Mouse (Mus musculus) urinary bladder, postnatal 25 days (tissue): Measurements from ENCODE around the gene Dbx1.

ENCODE experiments used
- DNase-seq: peaks from one replicate; pipeline ENCODE4 v3.0.0; 2022; ENCODE audit warnings: low spot score

Gene Dbx1

DNA sequence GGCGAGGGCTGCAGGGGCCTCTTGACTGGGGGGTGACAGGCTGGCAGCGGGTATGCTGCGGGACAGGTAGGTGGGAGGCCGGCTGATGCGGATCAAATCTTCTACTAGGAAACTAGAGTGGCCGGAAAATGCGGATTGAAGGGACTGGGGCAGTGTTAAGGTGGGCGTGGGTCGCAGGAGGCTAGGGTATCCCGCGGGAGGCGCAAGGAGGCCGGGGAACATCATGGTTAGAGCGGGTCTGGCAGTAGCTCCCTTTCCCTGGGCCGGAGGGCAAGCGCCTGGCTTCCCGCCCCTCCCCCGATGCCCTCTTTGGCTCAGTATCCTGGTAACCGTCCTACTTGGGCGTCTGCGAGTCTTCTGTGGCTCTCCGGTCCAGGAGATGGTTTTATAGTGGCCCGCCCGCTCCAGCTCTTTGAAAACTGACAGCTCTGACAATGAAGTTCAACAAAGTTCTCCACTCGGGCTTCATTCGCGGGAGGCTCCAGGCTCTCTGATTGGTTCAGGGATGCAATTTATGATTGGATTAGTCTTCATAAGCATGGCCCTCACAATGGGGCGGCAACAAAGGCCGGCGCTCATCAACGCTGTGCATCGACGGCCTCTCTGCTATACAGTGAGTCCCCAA lies at the start of gene Dbx1:
Gene Dbx1, minus strand, starts transcription at position 359 of the 625 bp plus-strand sequence.
- DNase-seq, result no peak

DNA sequence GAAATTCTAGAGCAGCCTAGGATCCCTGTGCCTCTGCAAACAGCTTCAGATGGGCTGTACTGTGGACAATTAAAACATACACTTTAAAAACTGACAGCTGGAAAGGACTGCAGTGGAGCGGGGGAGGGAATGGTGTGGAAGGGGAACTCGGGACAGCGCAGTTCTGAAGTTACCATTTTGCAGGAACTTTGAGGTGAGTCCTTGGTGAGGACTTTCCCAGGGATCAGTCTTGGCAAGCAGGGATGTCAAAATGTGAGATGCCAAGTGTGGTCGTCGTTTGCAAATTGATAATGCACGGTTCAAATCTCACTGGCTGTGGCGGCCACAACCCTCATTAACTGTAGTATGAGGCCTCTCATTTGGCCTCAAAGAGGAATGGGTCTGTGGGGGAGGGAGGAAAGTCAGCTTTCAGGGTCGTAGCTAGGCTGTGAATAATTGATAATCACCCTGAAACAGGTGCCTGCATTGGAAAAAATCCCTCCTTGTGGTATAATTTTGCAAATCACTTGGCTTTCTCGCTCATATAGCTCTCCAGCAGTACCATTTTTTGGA lies 42.3 kb upstream of the Dbx1 start:
- no peak for DNase-seq

DNA sequence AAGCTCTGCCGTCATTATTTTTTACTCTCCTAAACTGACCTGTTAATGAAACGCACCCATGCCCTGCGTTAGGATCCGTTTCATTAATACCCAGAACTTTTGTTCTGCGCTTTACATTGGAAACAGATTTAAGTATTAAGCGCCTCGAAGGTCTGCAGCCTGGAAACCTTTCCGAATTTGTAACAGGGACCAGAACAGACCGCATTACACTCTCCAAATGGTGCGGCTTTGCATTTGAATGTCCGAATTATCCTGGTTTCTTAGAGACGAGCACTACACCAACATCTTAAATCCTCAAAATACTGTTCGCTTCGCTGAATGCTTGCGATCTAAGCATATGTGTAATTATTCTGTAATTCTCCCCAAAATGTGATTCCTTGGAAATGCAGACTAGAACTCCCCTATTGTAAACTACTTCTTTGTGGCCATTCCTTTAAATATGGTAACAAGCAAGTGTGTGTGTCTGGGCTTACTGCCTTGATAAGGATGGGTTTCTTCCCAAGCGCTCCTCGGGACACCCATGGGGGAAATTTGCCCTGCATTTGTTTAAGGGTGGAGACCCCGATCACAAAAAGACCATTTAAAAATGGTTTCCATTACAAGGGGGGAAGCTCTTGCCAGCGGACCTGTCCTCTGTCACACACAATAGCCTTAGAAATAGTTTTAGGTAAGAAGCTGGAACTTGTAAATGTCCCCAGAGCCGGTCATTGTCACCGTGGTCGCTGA lies 41.6 kb upstream of the Dbx1 start:
- DNase-seq, result no peak

DNA sequence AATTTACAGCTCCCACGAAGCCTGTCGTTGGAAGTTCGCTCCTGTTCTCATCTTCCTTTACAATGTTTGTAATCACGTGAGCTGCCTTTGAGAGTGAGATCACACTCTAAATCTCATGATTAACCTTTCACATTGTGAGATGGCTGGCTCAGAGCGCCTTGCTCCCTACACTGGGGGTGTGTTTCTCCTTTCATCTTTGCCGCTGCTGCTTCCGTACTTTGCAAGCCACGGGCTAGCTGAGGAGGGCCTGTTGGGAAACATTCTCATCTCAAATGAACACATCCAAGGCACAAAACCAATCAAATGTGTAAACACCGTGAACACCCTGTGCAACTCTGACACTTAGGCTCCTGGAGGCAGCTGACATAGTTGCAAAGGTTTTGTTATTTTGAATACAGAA lies 40.5 kb upstream of the Dbx1 start:
- no peak for DNase-seq

DNA sequence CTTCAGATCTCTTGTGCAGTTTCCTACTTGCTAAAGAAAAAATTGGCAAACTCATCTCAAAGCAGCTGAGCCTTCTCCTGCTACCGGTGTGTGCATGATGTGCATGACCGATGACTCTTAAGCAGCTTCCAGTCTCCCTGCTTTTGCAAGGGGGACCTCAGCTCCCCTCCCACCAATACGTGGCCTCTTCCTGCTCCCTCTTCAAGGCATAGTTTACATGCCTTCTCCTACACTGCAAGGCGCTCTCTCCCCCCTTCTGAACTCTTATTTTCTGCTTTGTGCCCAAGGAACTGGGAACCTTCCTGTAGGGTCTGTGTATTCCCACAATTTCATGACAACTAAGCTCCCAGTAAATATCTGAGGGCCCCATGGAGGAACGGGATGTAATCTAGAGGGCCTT lies 40.0 kb upstream of the Dbx1 start:
- DNase-seq, result no peak

DNA sequence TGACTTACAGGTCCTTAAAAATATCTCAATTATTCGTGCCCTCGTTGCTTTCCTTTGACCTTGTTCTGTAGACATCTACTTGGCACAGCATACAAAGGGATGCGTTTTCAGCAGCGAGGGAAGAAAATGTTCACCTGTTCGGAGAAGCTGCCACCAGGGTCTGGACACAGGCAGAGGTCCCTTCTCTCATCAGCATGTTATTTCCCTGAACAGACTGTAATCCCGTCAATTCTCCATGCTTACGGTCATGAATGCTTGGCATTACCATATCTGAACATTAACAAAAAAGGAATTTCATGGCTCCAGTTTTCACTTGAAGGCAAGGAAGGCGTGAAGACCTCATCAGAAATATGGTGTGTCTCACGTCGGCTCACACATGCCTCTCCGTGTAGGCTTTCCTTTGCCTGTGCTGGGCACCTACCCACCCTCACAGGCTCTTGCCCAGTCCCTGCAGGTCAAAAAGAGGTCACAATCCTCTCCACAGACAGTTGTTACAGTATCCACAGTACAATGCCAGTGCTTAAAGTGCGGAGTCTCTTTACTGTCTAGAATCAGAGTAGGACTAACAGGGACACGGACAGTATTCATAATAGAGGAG lies 31.7 kb upstream of the Dbx1 start:
- no peak for DNase-seq

DNA sequence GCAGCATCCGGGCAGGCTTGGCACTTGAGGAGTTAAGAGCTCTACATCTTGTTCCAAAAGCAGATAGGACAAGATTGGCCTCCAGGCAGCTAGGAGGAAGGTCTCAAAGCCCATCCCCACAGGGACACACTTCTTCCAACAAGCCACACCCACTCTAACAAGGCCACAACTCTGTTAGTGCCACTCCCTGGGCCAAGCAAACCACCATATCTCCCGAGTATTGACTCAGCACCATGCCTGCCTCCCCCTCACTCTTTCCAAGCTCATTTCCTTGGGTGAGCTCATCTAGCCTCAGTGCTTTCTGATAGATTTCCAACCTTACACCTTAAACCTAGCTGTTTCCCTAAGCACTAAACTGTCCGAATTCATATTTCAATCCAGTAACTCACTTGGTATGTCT lies 26.9 kb upstream of the Dbx1 start:
- no peak for DNase-seq

DNA sequence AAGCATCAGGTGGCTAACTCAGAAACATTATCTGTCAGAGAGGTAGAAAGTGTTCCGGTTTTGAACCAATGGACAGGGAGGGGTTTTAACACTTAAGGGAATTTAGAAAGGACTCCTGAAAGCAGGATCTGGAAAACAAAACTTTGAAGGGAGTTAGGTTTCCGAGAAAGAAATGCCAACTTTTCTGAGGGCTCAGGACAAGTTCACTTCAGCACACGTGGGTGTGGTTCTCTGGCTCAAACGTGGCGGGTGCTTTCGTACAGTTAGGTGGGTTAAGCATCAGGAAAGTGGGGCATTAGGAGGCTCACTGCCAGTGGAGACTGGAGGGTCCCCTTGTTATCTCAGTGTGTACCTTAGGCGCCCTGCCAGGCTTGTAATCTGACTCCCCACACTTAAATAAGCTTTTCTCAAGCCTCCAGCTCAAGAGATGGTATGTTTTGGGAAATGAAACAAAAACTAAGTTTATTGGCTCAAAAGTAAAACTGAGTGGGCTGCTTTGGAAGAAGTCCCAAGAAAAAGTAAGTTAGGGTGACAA lies 25.9 kb upstream of the Dbx1 start:
- DNase-seq, result no peak

DNA sequence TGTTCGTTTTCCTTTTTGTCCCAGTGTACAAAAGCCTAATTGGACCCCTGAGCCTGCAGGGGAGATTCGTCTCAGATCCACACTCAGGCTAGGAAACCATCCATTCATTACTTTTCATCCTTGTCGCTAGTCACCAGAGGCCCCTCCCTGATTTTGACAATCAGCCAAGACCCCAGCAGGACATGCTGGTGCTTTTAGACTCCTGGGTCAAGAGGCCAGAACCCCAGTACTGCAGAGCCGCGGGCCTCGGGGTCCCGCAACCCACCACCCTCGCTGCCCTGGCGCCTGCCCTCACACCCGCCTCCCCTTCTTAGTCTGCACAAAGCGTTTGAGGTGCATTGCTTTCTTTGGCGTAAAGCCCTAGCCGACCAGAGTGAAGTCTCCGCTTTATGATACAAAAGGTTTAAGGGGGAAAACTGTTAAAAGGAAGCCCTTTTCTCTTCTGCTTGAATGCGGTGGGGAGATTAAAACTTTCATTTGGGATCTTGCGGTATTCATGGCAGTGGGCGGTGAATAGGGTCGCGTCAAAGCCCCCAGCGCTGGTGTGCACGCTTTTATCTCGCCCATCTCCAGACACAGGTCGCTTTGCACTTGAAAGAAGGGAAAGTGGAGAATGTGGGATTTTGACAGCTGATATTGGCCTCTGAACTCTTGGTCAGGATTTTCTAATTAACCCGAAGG lies 25.3 kb upstream of the Dbx1 start:
- no peak for DNase-seq

DNA sequence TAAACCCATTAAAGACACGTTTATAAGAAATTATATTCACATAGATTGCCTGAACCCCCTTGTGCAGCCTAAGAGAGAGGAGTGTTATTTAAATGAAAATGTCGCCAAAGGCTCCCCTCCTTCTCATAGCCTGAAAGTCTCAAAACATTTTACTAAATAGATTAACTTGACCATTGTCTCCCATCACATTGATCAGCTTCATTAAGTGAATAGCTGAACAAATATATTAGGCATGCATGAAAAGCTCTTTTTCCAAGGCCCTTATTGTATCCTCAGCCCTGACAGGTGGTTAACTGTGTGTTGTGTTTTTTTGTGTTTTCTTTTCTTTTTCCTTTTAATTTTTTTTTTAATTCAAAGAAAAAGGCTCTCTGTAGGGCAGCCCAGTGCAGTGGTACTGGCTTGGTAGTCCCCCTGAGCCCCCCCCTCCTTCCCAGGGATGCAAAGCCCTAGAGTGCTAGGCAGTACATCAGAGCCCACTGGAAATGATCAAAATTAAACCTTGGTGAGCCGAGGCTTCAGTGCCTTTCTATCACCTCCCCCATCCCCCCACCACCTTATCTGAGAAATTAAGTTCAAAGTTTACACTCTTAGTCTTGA lies 4.2 kb upstream of the Dbx1 start:
- DNase-seq, result no peak

DNA sequence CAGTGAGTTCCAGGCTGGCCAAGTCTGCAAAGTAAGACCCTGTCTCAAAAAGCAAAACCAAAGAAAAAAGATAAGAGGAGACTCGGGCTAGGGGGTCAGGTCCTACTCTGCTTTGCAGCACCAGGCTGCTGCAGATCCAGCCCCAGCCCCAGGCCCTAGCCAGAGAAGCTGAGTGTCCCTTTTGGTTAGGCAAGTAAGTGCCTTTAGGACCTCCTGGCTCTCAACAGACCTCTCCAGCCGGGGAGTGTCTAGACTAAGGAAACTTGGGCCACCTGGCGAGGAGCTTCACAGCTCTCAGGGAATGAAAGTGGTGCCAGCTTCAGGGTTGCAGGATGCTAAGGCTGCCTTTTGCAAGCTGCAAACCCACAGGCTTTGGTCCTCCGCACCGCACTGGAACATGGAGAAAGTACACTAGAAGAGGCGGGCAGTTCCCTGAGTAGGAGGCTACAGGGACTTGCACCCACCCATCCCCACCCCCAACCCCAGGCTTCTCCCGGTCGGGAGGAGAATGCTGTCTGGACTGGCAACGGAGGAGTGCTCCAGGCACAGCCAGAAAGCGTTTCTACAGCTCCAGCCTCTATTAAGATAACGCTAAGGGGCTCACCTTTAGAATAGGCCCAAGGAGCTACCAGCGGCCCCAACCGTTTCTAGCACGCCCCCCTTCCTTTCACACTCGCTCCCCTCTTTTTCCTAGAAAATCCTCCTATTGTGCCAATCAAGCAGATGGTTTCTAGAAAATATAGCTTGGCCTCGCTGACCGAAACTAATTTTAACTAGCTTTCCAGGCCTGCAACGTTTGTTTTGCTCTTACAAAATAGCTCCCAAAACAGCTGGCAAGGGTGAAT lies 3.4 kb upstream of the Dbx1 start:
- no peak for DNase-seq

DNA sequence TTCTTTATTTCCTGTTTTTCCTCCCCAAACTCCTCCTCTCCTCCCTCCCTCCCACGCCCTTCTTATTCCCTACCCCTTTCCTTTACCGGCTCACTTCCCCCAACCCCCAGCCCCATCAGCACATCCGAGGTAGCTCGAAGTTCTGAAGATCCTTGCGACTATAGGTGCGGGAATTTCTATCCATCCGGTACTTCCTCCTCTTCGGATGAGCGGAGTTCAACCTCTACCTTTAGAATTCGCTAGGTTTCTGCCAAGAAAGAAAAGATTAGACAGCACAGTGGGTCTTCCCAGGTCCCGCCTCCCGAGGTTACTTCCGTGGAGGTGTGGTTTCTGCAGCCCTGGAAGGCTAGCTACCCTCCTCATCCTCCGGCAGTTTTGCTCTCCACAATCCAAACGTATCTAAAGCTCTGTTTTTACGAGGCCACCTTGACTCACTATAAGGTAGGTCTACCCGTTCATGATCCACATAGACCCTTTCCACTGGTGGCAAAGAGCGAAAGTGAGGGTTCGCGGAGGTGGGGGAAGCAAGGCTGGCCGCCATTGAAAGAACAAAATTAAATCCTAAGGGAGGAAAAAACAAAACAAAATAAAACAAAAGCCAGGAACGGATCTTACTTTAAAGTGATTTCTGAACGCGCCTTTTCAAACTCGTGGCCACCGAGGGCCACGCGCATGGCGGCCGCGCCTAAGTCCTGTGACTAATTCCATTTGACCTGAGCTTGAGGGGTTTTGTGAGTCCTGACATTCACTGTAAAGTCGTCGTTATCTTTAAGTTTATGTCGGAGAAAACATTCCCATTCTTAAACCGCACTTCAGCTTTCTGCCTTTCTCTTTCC lies 2.5 kb upstream of the Dbx1 start:
- DNase-seq, result no peak

DNA sequence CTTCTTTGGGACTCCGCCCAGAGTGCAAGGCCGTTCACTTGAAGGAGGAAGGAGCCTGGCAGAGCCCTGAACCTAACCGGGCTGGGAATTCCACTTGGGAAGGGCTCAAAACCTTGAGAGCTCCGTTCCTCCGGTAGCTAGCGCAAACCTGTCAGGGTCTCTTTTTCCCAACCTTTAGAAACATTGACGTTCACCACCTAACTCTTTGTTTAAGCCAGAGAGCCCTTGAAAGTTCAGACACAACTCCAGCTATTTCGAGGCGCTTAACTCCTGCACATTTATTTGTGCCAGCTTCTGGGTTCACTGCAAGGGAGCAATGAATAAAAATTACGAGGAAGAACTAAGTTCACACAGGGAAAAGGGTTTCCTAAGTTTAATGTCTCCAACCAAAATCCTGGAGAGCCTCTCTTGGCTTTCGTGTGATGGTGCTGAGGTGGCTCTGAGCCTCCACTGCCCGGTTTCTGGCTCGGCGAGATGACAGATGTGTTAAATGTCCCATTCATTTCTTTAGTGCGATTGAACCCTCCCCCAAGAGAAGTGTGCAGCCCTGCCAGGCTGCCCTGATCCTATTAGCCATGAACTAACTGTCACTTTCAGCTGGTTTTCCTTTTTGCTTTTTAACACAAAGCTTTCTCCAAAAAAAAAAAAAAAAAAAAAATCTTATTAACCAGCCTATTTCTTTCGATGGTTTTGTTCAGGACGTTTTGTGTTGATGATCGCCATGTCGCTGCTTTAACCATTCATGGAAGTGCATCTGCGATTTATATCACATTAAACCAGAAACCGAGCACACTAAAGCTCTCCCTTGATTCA lies 1.4 kb upstream of the Dbx1 start:
- DNase-seq, result no peak

DNA sequence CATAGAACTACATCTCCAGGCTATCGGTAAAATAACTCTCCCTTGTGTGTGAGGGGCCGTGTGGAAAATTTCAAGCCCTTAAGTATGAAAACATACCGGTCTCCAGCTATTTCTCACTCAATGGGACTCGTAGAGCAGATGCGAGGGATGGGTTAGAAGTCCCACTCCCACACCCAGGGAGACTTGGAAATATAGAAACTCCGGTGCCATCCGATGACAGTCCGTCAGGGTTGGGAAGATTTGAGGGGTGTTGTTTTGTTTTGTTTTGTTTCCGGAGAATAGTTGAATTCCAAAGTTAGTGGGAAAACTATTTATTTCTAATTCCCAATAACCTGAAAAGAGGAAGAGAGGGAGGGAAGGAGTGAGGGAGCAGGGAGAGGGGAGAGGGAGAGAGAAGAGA lies 632 bp upstream of the Dbx1 start:
- no peak for DNase-seq

DNA sequence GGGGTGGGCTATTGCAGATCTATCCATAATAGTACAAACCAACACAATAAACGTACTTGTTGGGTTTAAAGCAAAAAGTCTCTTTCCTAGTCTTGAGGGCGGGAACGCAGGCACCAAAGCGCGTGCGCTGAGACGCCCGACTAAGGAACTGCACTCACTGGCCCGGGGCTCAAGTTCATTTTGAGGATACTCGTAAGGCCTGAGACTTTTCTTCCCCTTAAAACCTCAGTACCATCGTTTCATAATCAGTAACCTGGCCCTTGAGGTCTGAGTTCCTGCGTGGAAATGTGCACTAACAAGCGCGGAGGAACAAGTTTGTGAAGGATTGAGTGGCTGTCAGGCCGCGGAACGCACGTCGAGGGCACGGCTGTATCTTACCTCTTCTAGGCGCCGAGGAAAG lies 678 bp downstream of the Dbx1 start:
- DNase-seq, result no peak

DNA sequence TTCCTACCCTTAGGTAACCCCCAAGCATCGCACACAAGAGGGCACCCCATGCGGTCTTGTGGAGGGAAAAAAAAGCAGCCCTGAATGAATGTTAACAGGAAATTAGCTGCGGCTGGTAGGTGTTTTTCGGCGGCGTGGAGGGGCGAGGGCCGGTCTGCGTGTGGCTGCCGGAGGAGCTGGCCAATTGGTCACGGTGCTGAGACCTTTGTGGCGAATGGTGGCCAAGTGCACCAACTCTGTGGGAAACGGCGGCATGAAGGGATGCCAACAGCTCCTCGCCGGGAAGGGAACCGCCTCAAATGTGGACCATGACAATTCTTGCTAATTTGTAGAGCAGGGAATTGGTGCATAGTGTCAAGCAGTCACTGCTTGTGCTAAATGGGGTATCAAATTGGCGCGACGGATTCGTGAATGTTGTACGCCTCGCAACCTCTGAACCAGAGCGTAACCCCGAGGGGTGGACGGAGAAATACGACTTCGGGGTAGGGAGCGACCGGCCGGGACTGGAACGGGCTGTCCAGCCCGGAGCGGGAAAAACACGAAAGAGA lies 1.5 kb downstream of the Dbx1 start:
- DNase-seq, result no peak

DNA sequence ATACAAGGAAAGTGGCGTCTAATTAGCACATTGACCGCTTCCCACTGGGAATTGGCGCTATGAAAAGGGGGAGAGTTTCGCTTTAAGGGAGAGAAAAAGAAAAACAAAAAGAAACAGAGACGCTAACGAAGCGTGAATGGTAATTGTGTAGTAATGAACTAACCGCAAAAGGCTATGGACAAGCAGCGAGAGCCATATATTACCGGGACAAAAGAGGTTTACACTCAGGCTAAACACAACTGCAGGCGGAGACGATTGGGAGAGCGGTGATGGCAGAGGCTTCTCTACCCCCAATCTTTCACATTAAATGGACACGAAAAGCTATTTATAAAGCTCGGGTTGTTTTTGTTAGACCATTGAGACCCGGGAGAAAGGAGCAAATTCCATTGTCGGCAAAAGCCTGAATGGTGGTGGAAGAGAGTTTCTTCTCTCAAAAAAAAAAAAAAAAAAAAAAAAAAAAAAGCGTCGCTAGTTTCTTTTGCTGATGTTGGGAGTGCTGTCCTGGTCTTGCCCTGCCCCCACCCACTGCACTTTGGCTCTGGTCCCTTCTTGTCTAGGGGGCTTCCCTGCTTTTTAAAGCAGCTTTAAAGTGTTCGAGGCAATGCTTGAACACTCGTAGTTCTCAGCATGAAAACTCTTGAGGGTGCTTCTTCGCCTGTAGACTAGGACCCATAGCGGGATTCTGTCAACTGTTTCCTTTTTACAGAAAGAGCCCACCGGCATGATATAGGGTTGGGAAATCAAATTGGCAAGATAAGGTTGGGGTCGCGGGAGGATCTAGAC lies 2.2 kb downstream of the Dbx1 start:
- DNase-seq, result no peak

DNA sequence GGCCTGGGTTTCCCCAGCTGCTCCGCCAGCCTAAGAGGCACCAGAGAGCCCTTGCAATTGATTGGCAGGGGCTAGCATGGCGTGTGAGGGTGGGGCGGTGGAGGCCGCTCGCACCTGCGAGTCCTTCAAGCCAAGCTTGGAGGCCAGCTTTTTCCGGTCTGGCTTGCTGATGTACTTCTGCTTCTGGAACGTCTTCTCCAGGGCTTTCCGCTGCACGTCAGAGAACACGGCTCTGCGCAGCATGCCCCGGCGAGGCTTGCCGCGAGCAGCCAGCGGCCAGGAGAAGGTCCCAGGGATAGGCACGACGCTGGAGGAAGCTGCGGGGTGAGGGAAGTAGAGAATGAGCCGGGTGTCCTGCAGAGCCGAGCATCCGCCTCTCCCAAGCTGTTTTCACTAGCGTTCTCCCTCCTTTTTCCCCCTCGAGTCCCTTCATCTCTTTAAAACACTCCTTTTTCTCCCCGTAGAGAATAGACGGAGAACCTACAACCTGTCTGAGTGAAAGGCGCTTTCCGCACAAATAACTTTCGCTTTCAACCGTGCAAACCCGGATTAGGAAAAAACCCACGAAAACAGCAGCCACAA lies 3.2 kb downstream of the Dbx1 start:
- no peak for DNase-seq
